Mouse (Mus musculus): ENCODE results near the gene Kcnk10. TPM values are rescaled to one million over a fixed set of nuclear protein-coding genes. Genes with fewer than 3 reads are reported as not detected.
A peak's percentile ranks its signal among the peaks of the same experiment; 100 is the strongest.

Kcnk10 gene
- polyA plus RNA-seq, 1 experiment from 2014 or later = 47.6 TPM

GRCm38 (mm10) chr12:98535494-98535901 lies 42.6 kb downstream of the Kcnk10 start:
- Histone ChIP-seq H3K9ac (no peak overlapping the region), H3K36me3 (replicated peaks) (peaks cover 50% of the 10 kb centered on the region), H3K4me1 (peaks cover 13% of the 10 kb centered on the region; the same call in 1 of the 2 replicates), H3K27ac (no peak overlapping the region), H3K4me2 (no peak overlapping the region), H3K4me3 (replicated peaks) (no peak overlapping the region), H3K9me3 (no peaks in the 10 kb centered on the region), H3K27me3 (no peaks in the 10 kb centered on the region)
- no peak for ATAC-seq (ENCODE audit: low FRiP score)
- WGBS = 92% methylated on average over 9 of the region's 9 CpGs

- H3K4me3 ChIP-seq (replicated peaks) = no peak overlapping the region
- H3K36me3 ChIP-seq (replicated peaks) = peaks cover 58% of the 10 kb centered on the region
- no peak for ATAC-seq (ENCODE audit: low FRiP score)
- peaks cover 30% of the 10 kb centered on the region for H3K4me1 ChIP-seq
- peaks cover 16% of the 10 kb centered on the region; the same call in 1 of the 2 replicates for H3K9me3 ChIP-seq
- 94% methylated on average over 8 of the region's 8 CpGs for WGBS
- H3K27ac ChIP-seq = no peak overlapping the region
- no peaks in the 10 kb centered on the region for H3K27me3 ChIP-seq
- no peak overlapping the region for H3K4me2 ChIP-seq
- no peak overlapping the region for H3K9ac ChIP-seq
These were observed 49.5 kb downstream of the Kcnk10 start for GRCm38 (mm10) chr12:98528635-98529034.

- peaks cover 16% of the 10 kb centered on the region; the same call in 1 of the 2 replicates for H3K9me3 ChIP-seq
- WGBS = 93% methylated on average over 8 of the region's 8 CpGs
- H3K27ac ChIP-seq = peak overlapping the region; percentile 79
- no peak for ATAC-seq (ENCODE audit: low FRiP score)
- H3K9ac ChIP-seq = no peak overlapping the region
- H3K4me1 ChIP-seq = peaks cover 26% of the 10 kb centered on the region
- H3K27me3 ChIP-seq = no peaks in the 10 kb centered on the region
- H3K36me3 ChIP-seq (replicated peaks) = peaks cover 54% of the 10 kb centered on the region
- no peak overlapping the region for H3K4me2 ChIP-seq
- H3K4me3 ChIP-seq (replicated peaks) = no peak overlapping the region
These were observed 52.7 kb downstream of the Kcnk10 start for GRCm38 (mm10) chr12:98525361-98525760.

- ATAC-seq (ENCODE audit: low FRiP score) = peak; percentile 25; the same call in 1 of the 2 replicates
- H3K4me2 ChIP-seq = no peak overlapping the region
- H3K4me1 ChIP-seq = peaks cover 24% of the 10 kb centered on the region
- H3K27me3 ChIP-seq = no peaks in the 10 kb centered on the region
- H3K36me3 ChIP-seq (replicated peaks) = peaks cover 49% of the 10 kb centered on the region
- peaks cover 16% of the 10 kb centered on the region; the same call in 1 of the 2 replicates for H3K9me3 ChIP-seq
- H3K9ac ChIP-seq = no peak overlapping the region
- H3K4me3 ChIP-seq (replicated peaks) = no peak overlapping the region
- H3K27ac ChIP-seq = peak overlapping the region; percentile 79
- WGBS = 47% methylated on average over 13 of the region's 13 CpGs
These were observed 53.5 kb downstream of the Kcnk10 start for GRCm38 (mm10) chr12:98524331-98525311.

- H3K4me3 ChIP-seq (replicated peaks) = no peak overlapping the region
- peaks cover 10% of the 10 kb centered on the region; the same call in 1 of the 2 replicates for H3K9me3 ChIP-seq
- peaks cover 44% of the 10 kb centered on the region for H3K36me3 ChIP-seq (replicated peaks)
- peaks cover 24% of the 10 kb centered on the region for H3K4me1 ChIP-seq
- H3K4me2 ChIP-seq = no peak overlapping the region
- H3K27me3 ChIP-seq = no peaks in the 10 kb centered on the region
- no peak for ATAC-seq (ENCODE audit: low FRiP score)
- 92% methylated on average over 4 of the region's 4 CpGs for WGBS
- no peak overlapping the region for H3K27ac ChIP-seq
- H3K9ac ChIP-seq = no peak overlapping the region
These were observed 56.8 kb downstream of the Kcnk10 start for GRCm38 (mm10) chr12:98521311-98521710.

GRCm38 (mm10) chr12:98520568-98520931 lies 57.6 kb downstream of the Kcnk10 start:
- 71% methylated on average over 4 of the region's 4 CpGs for WGBS
- H3K4me2 ChIP-seq = no peak overlapping the region
- H3K4me1 ChIP-seq = peaks cover 23% of the 10 kb centered on the region
- no peak overlapping the region for H3K4me3 ChIP-seq (replicated peaks)
- ATAC-seq (ENCODE audit: low FRiP score) = peak; percentile 53
- H3K9ac ChIP-seq = no peak overlapping the region
- peaks cover 37% of the 10 kb centered on the region for H3K36me3 ChIP-seq (replicated peaks)
- H3K9me3 ChIP-seq = peaks cover 2% of the 10 kb centered on the region; the same call in 1 of the 2 replicates
- peak overlapping the region; percentile 63; the same call in 1 of the 2 replicates for H3K27ac ChIP-seq
- no peaks in the 10 kb centered on the region for H3K27me3 ChIP-seq

- Histone ChIP-seq H3K9me3 (no peaks in the 10 kb centered on the region), H3K4me2 (no peak overlapping the region), H3K27ac (peak overlapping the region; percentile 63; the same call in 1 of the 2 replicates), H3K4me3 (replicated peaks) (no peak overlapping the region), H3K36me3 (replicated peaks) (peaks cover 33% of the 10 kb centered on the region), H3K27me3 (no peaks in the 10 kb centered on the region), H3K4me1 (peaks cover 20% of the 10 kb centered on the region), H3K9ac (no peak overlapping the region)
- ATAC-seq (ENCODE audit: low FRiP score) = peak; percentile 42
- WGBS = 86% methylated on average over 7 of the region's 7 CpGs
These were observed 58.1 kb downstream of the Kcnk10 start for GRCm38 (mm10) chr12:98519866-98520567.

- no peak for ATAC-seq (ENCODE audit: low FRiP score)
- H3K36me3 ChIP-seq (replicated peaks) = peaks cover 34% of the 10 kb centered on the region
- no peaks in the 10 kb centered on the region for H3K27me3 ChIP-seq
- no peaks in the 10 kb centered on the region for H3K9me3 ChIP-seq
- H3K27ac ChIP-seq = no peak overlapping the region
- no peaks in the 10 kb centered on the region for H3K4me1 ChIP-seq
- WGBS = 53% methylated on average over 4 of the region's 4 CpGs
- no peak overlapping the region for H3K4me3 ChIP-seq (replicated peaks)
- no peak overlapping the region for H3K4me2 ChIP-seq
- no peak overlapping the region for H3K9ac ChIP-seq
These were observed 72.5 kb downstream of the Kcnk10 start for GRCm38 (mm10) chr12:98505601-98506000.

- 83% methylated on average over 11 of the region's 11 CpGs for WGBS
- Histone ChIP-seq H3K4me1 (no peaks in the 10 kb centered on the region), H3K27ac (no peak overlapping the region), H3K4me2 (no peak overlapping the region), H3K4me3 (replicated peaks) (no peak overlapping the region), H3K9me3 (no peaks in the 10 kb centered on the region), H3K9ac (no peak overlapping the region), H3K27me3 (no peaks in the 10 kb centered on the region), H3K36me3 (replicated peaks) (peaks cover 19% of the 10 kb centered on the region)
- no peak for ATAC-seq (ENCODE audit: low FRiP score)
These were observed 76.4 kb downstream of the Kcnk10 start for GRCm38 (mm10) chr12:98501528-98502280.

- no peak overlapping the region for H3K4me2 ChIP-seq
- H3K4me1 ChIP-seq = no peaks in the 10 kb centered on the region
- 91% methylated on average over 4 of the region's 4 CpGs for WGBS
- no peak for ATAC-seq (ENCODE audit: low FRiP score)
- H3K27ac ChIP-seq = no peak overlapping the region
- no peak overlapping the region for H3K4me3 ChIP-seq (replicated peaks)
- H3K9me3 ChIP-seq = no peaks in the 10 kb centered on the region
- H3K9ac ChIP-seq = no peak overlapping the region
- peaks cover 20% of the 10 kb centered on the region for H3K36me3 ChIP-seq (replicated peaks)
- no peaks in the 10 kb centered on the region for H3K27me3 ChIP-seq
These were observed 77.1 kb downstream of the Kcnk10 start for GRCm38 (mm10) chr12:98501045-98501444.

- 51% methylated on average over 2 of the region's 2 CpGs for WGBS
- H3K4me2 ChIP-seq = no peak overlapping the region
- H3K27ac ChIP-seq = peak overlapping the region; percentile 69
- no peaks in the 10 kb centered on the region for H3K9me3 ChIP-seq
- ATAC-seq (ENCODE audit: low FRiP score) = 0 out of 2 replicates have a peak, but pooled peaks have one; percentile 48
- H3K9ac ChIP-seq = no peak overlapping the region
- H3K4me1 ChIP-seq = peaks cover 47% of the 10 kb centered on the region
- no peak overlapping the region for H3K4me3 ChIP-seq (replicated peaks)
- H3K27me3 ChIP-seq = no peaks in the 10 kb centered on the region
- H3K36me3 ChIP-seq (replicated peaks) = peaks cover 7% of the 10 kb centered on the region
These were observed 96.7 kb downstream of the Kcnk10 start for GRCm38 (mm10) chr12:98481460-98481859.

GRCm38 (mm10) chr12:98481048-98481447 lies 97.1 kb downstream of the Kcnk10 start:
- Histone ChIP-seq H3K27me3 (no peaks in the 10 kb centered on the region), H3K36me3 (replicated peaks) (peaks cover 7% of the 10 kb centered on the region), H3K9ac (no peak overlapping the region), H3K4me2 (no peak overlapping the region), H3K9me3 (no peaks in the 10 kb centered on the region), H3K4me1 (peaks cover 47% of the 10 kb centered on the region), H3K27ac (peak overlapping the region; percentile 69), H3K4me3 (replicated peaks) (no peak overlapping the region)
- no peak for ATAC-seq (ENCODE audit: low FRiP score)
- 61% methylated on average over 5 of the region's 5 CpGs for WGBS
